ENCODE assay signal across 8 mouse cellular contexts in the genomic region with DNA sequence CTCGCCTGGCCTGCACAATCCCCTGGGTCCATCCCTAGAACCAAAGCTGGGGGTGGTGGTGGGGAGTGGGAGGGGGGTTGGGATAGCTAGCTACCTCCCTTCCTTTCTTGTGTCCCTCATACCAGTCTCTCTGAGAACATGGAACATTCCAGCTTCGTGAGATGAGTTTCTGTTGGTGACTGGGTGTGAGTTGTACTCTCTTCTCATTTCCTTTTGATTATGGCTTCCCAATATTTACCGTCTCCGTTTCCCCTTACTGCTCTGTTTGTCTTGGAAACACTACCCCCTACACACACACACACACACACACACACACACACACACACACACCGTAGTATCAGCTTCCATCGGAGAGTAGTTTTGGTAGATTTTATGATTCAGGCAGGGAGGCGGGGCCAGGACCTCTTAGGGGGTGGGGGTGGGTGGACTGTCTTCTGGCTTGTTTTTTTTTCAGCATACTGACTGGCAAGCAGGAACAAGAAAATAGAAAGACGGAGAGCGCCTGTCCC.
A peak's percentile ranks its signal among the peaks of the same experiment; 100 is the strongest.
DNase-seq lines count a peak whose midpoint lies in the region; ATAC-seq and TF ChIP-seq lines count a peak whose summit lies in the region.

No protein-coding gene starts in this region.

- H3K4me1 ChIP-seq in testis, adult 2 months (ENCODE audit: control insufficient read depth, insufficient read depth, low read length): peaks cover 11% of the 10 kb centered on the region
- H3K4me1 ChIP-seq in liver, embryonic 11.5 days (replicated peaks; ENCODE audit: control insufficient read depth, insufficient read depth, low read length): peaks cover 52% of the 10 kb centered on the region

- peak overlapping the region; percentile 14; the same call in 1 of the 2 replicates for H3K27ac ChIP-seq in testis, adult 2 months (ENCODE audit: control insufficient read depth, insufficient read depth, low read depth, low read length)
- peak overlapping the region; percentile 68 for H3K27ac ChIP-seq in liver, embryonic 11.5 days (ENCODE audit: low read depth, low read length)

- no peak for TF ChIP-seq POLR2A in testis, adult 2 months (IDR thresholded peaks at IDR 0.05; ENCODE audit: control insufficient read depth, low read depth, low read length)

- no peak for ATAC-seq in liver, embryonic 11.5 days (replicated peaks; ENCODE audit: low FRiP score)

- WGBS in liver, embryonic 11.5 days: 32% methylated on average over 9 of the region's 9 CpGs

- H3K4me3 ChIP-seq in testis, adult 2 months (ENCODE audit: control insufficient read depth, low read depth, low read length): no peak overlapping the region
- no peak overlapping the region for H3K4me3 ChIP-seq in liver, embryonic 11.5 days (ENCODE audit: low read depth, low read length)

- H3K4me2 ChIP-seq in liver, embryonic 11.5 days: peak overlapping the region; percentile 50

- TF ChIP-seq CTCF in testis, adult 2 months (IDR thresholded peaks at IDR 0.05; ENCODE audit: control insufficient read depth, insufficient read depth, insufficient replicate concordance, low read depth, low read length): no peak

- H3K36me3 ChIP-seq in testis, adult 2 months (ENCODE audit: control insufficient read depth, insufficient read depth, low read length): no peaks in the 10 kb centered on the region
- H3K36me3 ChIP-seq in liver, embryonic 11.5 days (ENCODE audit: control insufficient read depth, insufficient read depth, low read length): peaks cover 17% of the 10 kb centered on the region

- H3K27me3 ChIP-seq in testis, adult 2 months (ENCODE audit: control insufficient read depth, insufficient read depth, low read length): no peaks in the 10 kb centered on the region
- no peaks in the 10 kb centered on the region for H3K27me3 ChIP-seq in liver, embryonic 11.5 days (replicated peaks; ENCODE audit: control insufficient read depth, insufficient read depth, low read length)

- peak; percentile 34 for DNase-seq in gastrocnemius, postnatal 25 days
- no peak for DNase-seq in gastrocnemius, postnatal 10 days
- DNase-seq in testis, postnatal 14 days (ENCODE audit: low spot score): no peak
- DNase-seq in liver, embryonic 11.5 days (ENCODE audit: low spot score): no peak
- no peak for DNase-seq in layer of hippocampus, postnatal 36 days
- DNase-seq in right cerebral cortex, adult 18-20 months: no peak
- no peak for DNase-seq in cerebellum, postnatal 14 days

- peak overlapping the region; percentile 27; the same call in 1 of the 2 replicates for H3K9ac ChIP-seq in liver, embryonic 11.5 days (ENCODE audit: low read depth, low read length)

- no peaks in the 10 kb centered on the region for H3K9me3 ChIP-seq in liver, embryonic 11.5 days (ENCODE audit: control insufficient read depth, low read length)
